Mouse (Mus musculus) liver, embryonic 15.5 days (tissue): ENCODE results near the gene Lysmd4. TPM values are rescaled to one million over a fixed set of nuclear protein-coding genes. Genes with fewer than 3 reads are reported as not detected.
A peak's percentile ranks its signal among the peaks of the same experiment; 100 is the strongest.
"Not testable (repeated sequence)": the region's sequence is repeated elsewhere in the genome, so short reads cannot be mapped to it uniquely, and the experiment has no call there.

Experiments used
- ATAC-seq: fragments of 200-750 bp; cut with Nextera tagmentation; 2 replicates; pipeline ENCODE4 v1.8.0; 2017; ENCODE audit warnings: moderate number of reproducible peaks, mild to moderate bottlenecking, moderate library complexity; ENCODE audit not compliant: insufficient read depth
- H3K27ac ChIP-seq: fragments of 300-500 bp; sonication (generic); replicated peaks from 2 replicates; pipeline ENCODE4 v1.5.1; 2015; ENCODE audit warnings: mild to moderate bottlenecking, inconsistent platforms
- H3K27me3 ChIP-seq: fragments of 300-500 bp; sonication (generic); 2 replicates; pipeline ENCODE4 v1.6.1; 2015; ENCODE audit warnings: mild to moderate bottlenecking, inconsistent platforms
- H3K36me3 ChIP-seq: fragments of 300-500 bp; sonication (generic); replicated peaks from 2 replicates; pipeline ENCODE4 v1.6.1; 2015; ENCODE audit warnings: moderate library complexity, mild to moderate bottlenecking, inconsistent platforms
- H3K4me1 ChIP-seq: fragments of 300-500 bp; sonication (generic); replicated peaks from 2 replicates; pipeline ENCODE4 v1.6.1; 2015; ENCODE audit warnings: inconsistent platforms
- H3K4me2 ChIP-seq: fragments of 300-500 bp; sonication (generic); 2 replicates; pipeline ENCODE4 v1.6.1; 2015; ENCODE audit warnings: moderate library complexity, mild to moderate bottlenecking, inconsistent platforms
- H3K4me3 ChIP-seq: fragments of 300-500 bp; sonication (generic); replicated peaks from 2 replicates; pipeline ENCODE4 v1.5.1; 2015; ENCODE audit warnings: mild to moderate bottlenecking, inconsistent platforms
- H3K9ac ChIP-seq: fragments of 300-500 bp; sonication (generic); 2 replicates; pipeline ENCODE4 v1.6.1; 2015; ENCODE audit warnings: moderate library complexity, mild to moderate bottlenecking, inconsistent platforms
- H3K9me3 ChIP-seq: fragments of 300-500 bp; sonication (generic); replicated peaks from 2 replicates; pipeline ENCODE4 v1.6.1; 2016; ENCODE audit warnings: inconsistent platforms
- WGBS: fragments of 180-500 bp; shearing (Covaris S2); methylation state at CpG from one replicate; pipeline ENCODE4 v1.1.7; 2015; ENCODE audit warnings: mixed read lengths; ENCODE audit not compliant: insufficient replicate concordance; 5-methylcytosine and 5-hydroxymethylcytosine counted together
- polyA plus RNA-seq: library from polyadenylated mRNA; unstranded; fragments of >200 nt; fragmentation: Nextera tagmentation; extraction: Ambion mirVana; gene quantifications from 2 replicates; pipeline ENCODE4 v1.2.1, GENCODE M21; 2015

The Lysmd4 gene
- polyA plus RNA-seq, 1 experiment from 2014 or later = 3.2 TPM

- H3K9ac ChIP-seq = no peak overlapping the region
- H3K36me3 ChIP-seq = peaks cover 37% of the 10 kb centered on the region
- 79% methylated on average over 14 of the region's 14 CpGs for WGBS
- no peaks in the 10 kb centered on the region for H3K9me3 ChIP-seq
- H3K4me3 ChIP-seq = no peak overlapping the region
- H3K4me2 ChIP-seq = no peak overlapping the region
- H3K27ac ChIP-seq = no peak overlapping the region
- no peaks in the 10 kb centered on the region for H3K27me3 ChIP-seq
- H3K4me1 ChIP-seq = no peaks in the 10 kb centered on the region
- no peak for ATAC-seq
Measured at GRCm38 (mm10) chr7:67232504-67232903, 10.2 kb downstream of the Lysmd4 start.

DNA sequence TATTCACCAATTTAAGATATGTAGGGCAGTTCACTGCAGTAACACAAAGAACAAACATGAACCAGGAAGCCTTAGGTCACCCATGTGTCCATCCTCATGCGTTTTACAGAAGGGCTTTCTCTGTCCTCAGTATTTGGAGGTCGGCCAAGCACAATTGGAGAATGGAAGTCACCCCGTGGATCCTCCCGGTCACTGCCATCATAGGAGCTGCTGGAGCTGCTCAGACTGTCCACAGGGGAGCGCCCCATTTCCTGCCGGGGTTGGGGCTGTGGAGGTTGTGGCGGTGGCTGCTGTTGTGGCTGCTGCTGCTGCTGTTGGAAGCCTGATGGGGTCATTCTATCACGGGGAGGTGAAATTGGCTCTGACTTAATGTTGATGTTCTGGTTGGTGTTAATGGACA is 12.5 kb downstream of the Lysmd4 start:
- H3K9me3 ChIP-seq = no peaks in the 10 kb centered on the region
- H3K9ac ChIP-seq = no peak overlapping the region
- H3K4me2 ChIP-seq = no peak overlapping the region
- 74% methylated on average over 8 of the region's 8 CpGs for WGBS
- no peaks in the 10 kb centered on the region for H3K4me1 ChIP-seq
- H3K36me3 ChIP-seq = peaks cover 41% of the 10 kb centered on the region
- no peak overlapping the region for H3K27ac ChIP-seq
- H3K4me3 ChIP-seq = no peak overlapping the region
- H3K27me3 ChIP-seq = no peaks in the 10 kb centered on the region
- no peak for ATAC-seq

- WGBS = 63% methylated on average over 2 of the region's 2 CpGs
Measured at GRCm38 (mm10) chr7:67236351-67236750, 14.0 kb downstream of the Lysmd4 start.

GRCm38 (mm10) chr7:67237752-67238151 is 15.4 kb downstream of the Lysmd4 start:
- Histone ChIP-seq H3K9me3 (no peaks in the 10 kb centered on the region), H3K4me1 (no peaks in the 10 kb centered on the region), H3K9ac (no peak overlapping the region), H3K36me3 (peaks cover 29% of the 10 kb centered on the region), H3K4me3 (no peak overlapping the region), H3K27ac (no peak overlapping the region), H3K4me2 (no peak overlapping the region), H3K27me3 (no peaks in the 10 kb centered on the region)
- 64% methylated on average over 2 of the region's 2 CpGs for WGBS
- no peak for ATAC-seq

More at GRCm38 (mm10) chr7:67236351-67236750, 14.0 kb downstream of the Lysmd4 start:
- H3K36me3 ChIP-seq = peaks cover 41% of the 10 kb centered on the region
- H3K4me1 ChIP-seq = no peaks in the 10 kb centered on the region
- H3K4me2 ChIP-seq = no peak overlapping the region
- no peaks in the 10 kb centered on the region for H3K9me3 ChIP-seq
- no peak overlapping the region for H3K9ac ChIP-seq
- H3K4me3 ChIP-seq = no peak overlapping the region
- H3K27me3 ChIP-seq = no peaks in the 10 kb centered on the region
- no peak overlapping the region for H3K27ac ChIP-seq
- no peak for ATAC-seq

GRCm38 (mm10) chr7:67241969-67242368 is 19.6 kb downstream of the Lysmd4 start:
- Histone ChIP-seq H3K27ac (no peak overlapping the region), H3K4me3 (no peak overlapping the region), H3K9me3 (no peaks in the 10 kb centered on the region), H3K27me3 (no peaks in the 10 kb centered on the region), H3K4me2 (no peak overlapping the region), H3K36me3 (peaks cover 4% of the 10 kb centered on the region; the same call in 1 of the 2 replicates), H3K9ac (no peak overlapping the region), H3K4me1 (peaks cover 6% of the 10 kb centered on the region)
- ATAC-seq = no peak
- 60% methylated on average over 3 of the region's 3 CpGs for WGBS

DNA sequence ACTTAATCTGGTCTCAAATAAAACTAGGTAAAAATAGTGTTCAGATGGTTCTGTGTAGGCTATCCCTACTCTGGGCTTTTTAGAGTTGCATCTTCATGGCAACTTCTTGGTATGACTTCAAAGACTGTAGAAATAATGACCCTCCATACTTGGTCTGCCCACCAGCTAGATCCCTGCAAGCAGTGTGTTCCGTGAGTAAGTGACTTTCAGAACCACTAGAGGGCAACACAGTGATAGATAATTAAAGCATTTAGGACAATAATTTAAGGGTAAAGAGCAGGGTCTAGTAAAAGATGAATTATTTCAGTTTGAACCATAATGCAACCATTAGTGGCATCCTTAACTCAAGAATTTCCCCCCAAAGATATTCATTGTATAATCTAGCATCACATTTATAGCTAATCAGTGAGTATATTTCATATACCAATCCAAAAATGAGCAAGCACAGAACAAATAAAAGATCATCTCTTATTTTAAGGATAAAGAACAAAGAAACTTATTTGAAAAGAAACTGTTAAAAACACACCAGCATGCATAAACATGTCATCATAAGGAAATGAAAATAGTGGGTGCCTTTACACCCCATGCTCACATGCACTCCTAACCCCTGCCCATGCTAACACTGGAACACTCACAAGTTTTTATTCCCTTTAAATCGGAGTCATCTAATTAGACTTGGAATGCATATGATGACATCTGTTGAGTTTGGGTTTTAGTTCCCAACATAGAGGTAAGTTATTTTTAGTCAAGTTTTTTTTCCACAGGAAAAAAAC is 21.0 kb downstream of the Lysmd4 start:
- Histone ChIP-seq H3K4me1 (peaks cover 6% of the 10 kb centered on the region), H3K9me3 (no peaks in the 10 kb centered on the region), H3K4me3 (no peak overlapping the region), H3K36me3 (peaks cover 13% of the 10 kb centered on the region; the same call in 1 of the 2 replicates), H3K9ac (no peak overlapping the region), H3K4me2 (no peak overlapping the region), H3K27me3 (no peaks in the 10 kb centered on the region), H3K27ac (no peak overlapping the region)
- ATAC-seq = no peak
- 53% methylated on average over 2 of the region's 2 CpGs for WGBS

GRCm38 (mm10) chr7:67243894-67244282 is 21.5 kb downstream of the Lysmd4 start:
- Histone ChIP-seq H3K27ac (no peak overlapping the region), H3K4me1 (peaks cover 6% of the 10 kb centered on the region), H3K27me3 (no peaks in the 10 kb centered on the region), H3K4me2 (no peak overlapping the region), H3K9ac (no peak overlapping the region), H3K36me3 (peaks cover 15% of the 10 kb centered on the region; the same call in 1 of the 2 replicates), H3K4me3 (no peak overlapping the region), H3K9me3 (no peaks in the 10 kb centered on the region)
- 46% methylated on average over 4 of the region's 4 CpGs for WGBS
- no peak for ATAC-seq

- Histone ChIP-seq H3K4me3 (no peak overlapping the region), H3K27me3 (no peaks in the 10 kb centered on the region), H3K9ac (no peak overlapping the region), H3K36me3 (0 out of 2 replicates have a peak, but pooled peaks cover 14% of the 10 kb centered on the region), H3K27ac (no peak overlapping the region), H3K4me2 (no peak overlapping the region), H3K9me3 (no peaks in the 10 kb centered on the region), H3K4me1 (peaks cover 6% of the 10 kb centered on the region)
- 37% methylated on average over 1 of the region's 1 CpGs for WGBS
- no peak for ATAC-seq
Measured at GRCm38 (mm10) chr7:67245255-67245654, 22.9 kb downstream of the Lysmd4 start.

- Histone ChIP-seq H3K4me3 (no peak overlapping the region), H3K9me3 (no peaks in the 10 kb centered on the region), H3K36me3 (0 out of 2 replicates have a peak, but pooled peaks cover 15% of the 10 kb centered on the region), H3K9ac (no peak overlapping the region), H3K4me2 (no peak overlapping the region), H3K27me3 (no peaks in the 10 kb centered on the region), H3K27ac (no peak overlapping the region), H3K4me1 (peaks cover 6% of the 10 kb centered on the region)
- ATAC-seq = no peak
- WGBS = 69% methylated on average over 2 of the region's 2 CpGs
Measured at GRCm38 (mm10) chr7:67246067-67246466, 23.7 kb downstream of the Lysmd4 start.

DNA sequence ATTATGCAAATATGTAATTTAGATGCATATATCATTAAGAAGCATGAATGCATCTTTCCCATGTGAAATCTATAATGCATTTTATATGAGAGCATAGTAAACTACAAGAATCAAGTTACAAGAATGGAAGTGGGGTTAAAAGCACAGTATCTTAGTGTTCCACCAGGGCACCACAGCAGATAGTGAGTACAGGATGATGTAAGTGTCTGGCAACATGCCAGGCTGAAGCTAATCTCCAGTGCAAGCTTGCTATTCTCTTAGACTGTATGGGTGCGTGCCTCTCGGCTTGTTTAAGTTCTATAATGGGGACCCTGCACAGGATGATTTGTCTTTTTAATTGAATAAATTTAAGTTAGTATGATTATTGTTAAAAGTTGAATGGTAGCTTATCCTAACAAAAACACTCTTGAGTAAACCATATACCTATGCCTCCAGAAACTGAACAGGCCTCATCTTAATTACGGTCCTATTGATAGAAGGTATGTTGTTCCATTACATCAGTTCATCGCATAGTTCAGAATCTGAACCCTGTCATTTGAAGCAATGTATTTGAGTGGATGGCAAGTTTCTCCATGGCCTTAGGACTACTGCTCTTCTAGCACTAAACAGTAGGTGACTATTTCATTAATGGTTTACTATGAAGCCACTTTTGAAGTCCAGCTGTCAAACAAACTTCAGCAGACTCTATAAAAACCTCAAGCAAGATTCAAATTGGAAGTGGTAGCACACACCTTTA is 37.7 kb downstream of the Lysmd4 start:
- Histone ChIP-seq H3K4me3 (no peak overlapping the region), H3K4me1 (peaks cover 17% of the 10 kb centered on the region), H3K4me2 (no peak overlapping the region), H3K27ac (0 out of 2 replicates have a peak overlapping the region, but pooled peaks have one; percentile 22), H3K9ac (no peak overlapping the region), H3K36me3 (peaks cover 24% of the 10 kb centered on the region), H3K27me3 (no peaks in the 10 kb centered on the region), H3K9me3 (no peaks in the 10 kb centered on the region)
- ATAC-seq = peak; percentile 99
- WGBS = 40% methylated on average over 4 of the region's 4 CpGs

DNA sequence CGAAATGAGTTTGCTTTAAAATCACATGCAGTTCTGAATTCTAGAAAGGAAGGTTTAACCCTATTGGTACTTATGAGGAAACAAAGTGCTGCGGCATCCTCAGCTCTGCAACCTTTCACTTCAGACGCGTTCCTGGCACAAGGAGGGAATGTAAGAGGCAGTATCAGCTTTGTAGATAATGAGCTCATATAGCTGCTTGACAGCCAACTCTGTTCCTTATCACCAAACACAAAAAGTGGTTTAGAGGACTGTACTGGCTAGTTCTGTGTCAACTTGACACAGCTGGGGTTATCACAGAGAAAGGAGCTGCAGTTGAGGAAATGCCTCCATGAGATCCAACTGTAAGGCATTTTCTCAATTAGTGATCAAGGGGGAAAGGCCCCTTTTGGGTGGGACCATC is 48.1 kb downstream of the Lysmd4 start:
- not testable (repeated sequence) for H3K36me3 ChIP-seq, H3K4me3 ChIP-seq, H3K27me3 ChIP-seq, H3K9ac ChIP-seq, H3K9me3 ChIP-seq
- H3K27ac ChIP-seq = peak overlapping the region; percentile 56
- H3K4me1 ChIP-seq = peaks cover 12% of the 10 kb centered on the region
- H3K4me2 ChIP-seq = peak overlapping the region; percentile 3
- ATAC-seq = peak; percentile 95
- WGBS = 36% methylated on average over 4 of the region's 4 CpGs
